Mouse (Mus musculus): ENCODE measurements around the gene Zc3h13. TPM values are rescaled to one million over a fixed set of nuclear protein-coding genes. Genes with fewer than 3 reads are reported as not detected.

Zc3h13 gene
- 7.7 and 8.7 TPM in 2 replicates for polyA plus RNA-seq (2012; rRNA removed)

GRCm38 (mm10) chr14:75284193-75284915 lies at the start of gene Zc3h13:
Zc3h13 (plus strand) TSS chr14:75284373.
- no peaks in the 10 kb centered on the region; the same call in 1 of the 2 replicates for H3K4me1 ChIP-seq (ENCODE audit: control insufficient read depth, insufficient read depth, low read length)
- peak within 1 kb of the TSS; percentile 74 for H3K4me3 ChIP-seq (replicated peaks; ENCODE audit: extremely low read depth, low read depth, low read length)
- TF ChIP-seq CTCF (IDR thresholded peaks at IDR 0.05; ENCODE audit: insufficient read depth, low read length) (no peak), POLR2A (IDR thresholded peaks at IDR 0.05; ENCODE audit: borderline replicate concordance, extremely low read depth, low read depth, low read length) (peak; percentile 94)
- peak; percentile 98 for DNase-seq
- under 1% methylated on average over 61 of the region's 61 CpGs for WGBS

DNA sequence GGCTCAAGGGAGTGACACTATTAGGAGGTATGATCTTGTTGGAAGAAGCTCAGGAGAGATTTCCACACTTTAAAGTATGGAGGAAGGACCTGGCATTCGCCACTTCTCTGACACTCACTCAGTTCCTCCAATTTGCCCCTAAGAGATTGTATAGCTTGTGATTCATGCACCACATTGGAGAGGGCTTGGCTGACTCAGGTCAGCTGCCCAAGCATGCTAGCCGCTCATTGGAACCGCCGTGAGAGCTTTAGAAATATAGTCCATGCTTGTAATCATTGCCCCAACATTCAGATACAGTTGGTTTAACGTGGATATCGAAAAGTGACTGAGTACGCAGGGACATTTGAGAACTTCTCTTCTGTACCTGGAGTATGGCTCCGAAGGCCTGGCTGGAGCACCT lies 48.6 kb upstream of the Zc3h13 start:
- no peaks in the 10 kb centered on the region for H3K4me1 ChIP-seq (ENCODE audit: control insufficient read depth, insufficient read depth, low read length)
- no peak for DNase-seq
- no peak overlapping the region for H3K4me3 ChIP-seq (replicated peaks; ENCODE audit: extremely low read depth, low read depth, low read length)
- TF ChIP-seq CTCF (IDR thresholded peaks at IDR 0.05; ENCODE audit: insufficient read depth, low read length), result no peak
- TF ChIP-seq POLR2A (IDR thresholded peaks at IDR 0.05; ENCODE audit: borderline replicate concordance, extremely low read depth, low read depth, low read length), result no peak
- 81% methylated on average over 8 of the region's 8 CpGs for WGBS

- no peak for TF ChIP-seq CTCF (IDR thresholded peaks at IDR 0.05; ENCODE audit: insufficient read depth, low read length)
- TF ChIP-seq POLR2A (IDR thresholded peaks at IDR 0.05; ENCODE audit: borderline replicate concordance, extremely low read depth, low read depth, low read length), result no peak
- DNase-seq, result no peak
- Histone ChIP-seq H3K4me1 (ENCODE audit: control insufficient read depth, insufficient read depth, low read length) (no peaks in the 10 kb centered on the region), H3K4me3 (replicated peaks; ENCODE audit: extremely low read depth, low read depth, low read length) (no peak overlapping the region)
- 66% methylated on average over 9 of the region's 9 CpGs for WGBS
Observed at GRCm38 (mm10) chr14:75235955-75236635, 48.1 kb upstream of the Zc3h13 start.

DNA sequence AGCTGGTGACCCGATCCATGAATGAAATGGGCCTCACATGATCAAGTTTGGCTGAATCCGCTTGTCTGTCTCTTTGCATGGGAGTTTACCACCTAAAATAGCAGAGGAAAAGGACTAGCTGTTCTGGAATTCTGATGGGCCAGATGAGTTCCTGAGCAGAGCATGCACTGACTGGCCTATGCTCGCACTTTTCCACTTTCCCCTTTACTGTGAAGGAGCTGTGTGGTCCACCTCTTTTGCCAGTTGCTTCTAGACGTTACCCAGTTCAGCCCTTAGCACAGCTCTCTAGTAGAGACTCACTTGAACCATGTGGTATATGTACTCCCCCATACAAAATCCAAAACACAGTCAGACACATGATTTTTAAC lies 47.6 kb upstream of the Zc3h13 start:
- no peak overlapping the region for H3K4me3 ChIP-seq (replicated peaks; ENCODE audit: extremely low read depth, low read depth, low read length)
- TF ChIP-seq CTCF (IDR thresholded peaks at IDR 0.05; ENCODE audit: insufficient read depth, low read length) (no peak), POLR2A (IDR thresholded peaks at IDR 0.05; ENCODE audit: borderline replicate concordance, extremely low read depth, low read depth, low read length) (no peak)
- 79% methylated on average over 4 of the region's 4 CpGs for WGBS
- H3K4me1 ChIP-seq (ENCODE audit: control insufficient read depth, insufficient read depth, low read length), result no peaks in the 10 kb centered on the region
- DNase-seq, result no peak

GRCm38 (mm10) chr14:75237096-75237495 lies 47.1 kb upstream of the Zc3h13 start:
- TF ChIP-seq CTCF (IDR thresholded peaks at IDR 0.05; ENCODE audit: insufficient read depth, low read length) (no peak), POLR2A (IDR thresholded peaks at IDR 0.05; ENCODE audit: borderline replicate concordance, extremely low read depth, low read depth, low read length) (no peak)
- 84% methylated on average over 8 of the region's 8 CpGs for WGBS
- DNase-seq, result no peak
- Histone ChIP-seq H3K4me3 (replicated peaks; ENCODE audit: extremely low read depth, low read depth, low read length) (no peak overlapping the region), H3K4me1 (ENCODE audit: control insufficient read depth, insufficient read depth, low read length) (no peaks in the 10 kb centered on the region)

GRCm38 (mm10) chr14:75238054-75238692 lies 46.0 kb upstream of the Zc3h13 start:
- Histone ChIP-seq H3K4me3 (replicated peaks; ENCODE audit: extremely low read depth, low read depth, low read length) (no peak overlapping the region), H3K4me1 (ENCODE audit: control insufficient read depth, insufficient read depth, low read length) (no peaks in the 10 kb centered on the region)
- DNase-seq, result no peak
- 69% methylated on average over 6 of the region's 6 CpGs for WGBS
- TF ChIP-seq POLR2A (IDR thresholded peaks at IDR 0.05; ENCODE audit: borderline replicate concordance, extremely low read depth, low read depth, low read length) (no peak), CTCF (IDR thresholded peaks at IDR 0.05; ENCODE audit: insufficient read depth, low read length) (no peak)

- H3K4me3 ChIP-seq (replicated peaks; ENCODE audit: extremely low read depth, low read depth, low read length), result no peak within 1 kb of the TSS
- no peaks in the 10 kb centered on the region for H3K4me1 ChIP-seq (ENCODE audit: control insufficient read depth, insufficient read depth, low read length)
- TF ChIP-seq POLR2A (IDR thresholded peaks at IDR 0.05; ENCODE audit: borderline replicate concordance, extremely low read depth, low read depth, low read length) (no peak), CTCF (IDR thresholded peaks at IDR 0.05; ENCODE audit: insufficient read depth, low read length) (no peak)
- DNase-seq, result no peak
- WGBS, result 78% methylated on average over 5 of the region's 5 CpGs
Observed at GRCm38 (mm10) chr14:75242087-75242486, 42.1 kb upstream of the Zc3h13 start, which contains the start of gene Cpb2. Cpb2 (plus strand) TSS chr14:75242287.

DNA sequence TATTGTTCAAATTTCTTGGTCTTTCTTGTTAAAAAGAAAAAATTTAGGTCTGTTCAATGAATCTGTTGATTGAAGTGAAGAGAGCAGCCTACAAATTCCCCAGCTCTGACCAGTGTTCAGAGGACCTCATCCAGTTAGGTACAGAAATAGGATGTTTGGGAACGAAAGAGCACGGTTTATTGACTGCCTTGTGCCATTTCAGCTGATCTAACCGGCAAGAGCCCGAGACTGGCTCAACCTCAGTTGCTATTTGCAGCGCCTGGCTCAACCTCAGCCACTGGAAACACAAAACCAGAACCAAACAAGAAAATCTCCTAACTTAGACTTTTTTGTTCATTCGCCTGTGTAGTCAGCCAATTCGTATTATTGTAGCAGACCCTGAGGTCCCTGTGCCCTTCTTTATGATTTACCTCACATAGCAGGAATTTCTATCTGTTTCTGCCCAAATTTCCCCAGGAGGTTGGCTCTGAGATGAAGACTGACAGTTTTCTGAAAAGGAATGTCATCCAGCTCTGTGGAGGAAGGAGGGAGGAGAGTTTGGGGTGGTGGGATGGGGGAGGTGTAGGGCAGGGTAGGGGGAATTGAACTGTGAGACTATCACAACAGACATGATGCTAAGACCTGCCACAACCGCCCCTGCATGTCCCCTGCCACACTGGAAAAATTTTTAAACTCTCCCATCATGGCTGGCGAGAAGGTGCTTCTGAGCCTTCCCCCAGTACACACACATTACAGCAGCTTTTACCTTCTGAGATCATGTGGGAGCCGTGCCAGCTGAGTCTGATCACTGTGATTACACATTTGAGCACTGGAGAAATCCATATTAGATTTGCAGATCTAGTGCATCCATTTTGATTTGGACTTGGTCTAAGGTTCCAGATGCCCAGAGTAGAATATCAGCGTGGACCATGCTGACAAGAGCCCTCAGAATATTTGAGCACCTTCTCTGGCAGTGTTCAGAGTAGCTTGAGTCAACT lies 37.9 kb upstream of the Zc3h13 start:
- no peak overlapping the region for H3K4me3 ChIP-seq (replicated peaks; ENCODE audit: extremely low read depth, low read depth, low read length)
- no peak for DNase-seq
- TF ChIP-seq CTCF (IDR thresholded peaks at IDR 0.05; ENCODE audit: insufficient read depth, low read length), result no peak
- no peak for TF ChIP-seq POLR2A (IDR thresholded peaks at IDR 0.05; ENCODE audit: borderline replicate concordance, extremely low read depth, low read depth, low read length)
- no peaks in the 10 kb centered on the region for H3K4me1 ChIP-seq (ENCODE audit: control insufficient read depth, insufficient read depth, low read length)
- 74% methylated on average over 11 of the region's 11 CpGs for WGBS

DNA sequence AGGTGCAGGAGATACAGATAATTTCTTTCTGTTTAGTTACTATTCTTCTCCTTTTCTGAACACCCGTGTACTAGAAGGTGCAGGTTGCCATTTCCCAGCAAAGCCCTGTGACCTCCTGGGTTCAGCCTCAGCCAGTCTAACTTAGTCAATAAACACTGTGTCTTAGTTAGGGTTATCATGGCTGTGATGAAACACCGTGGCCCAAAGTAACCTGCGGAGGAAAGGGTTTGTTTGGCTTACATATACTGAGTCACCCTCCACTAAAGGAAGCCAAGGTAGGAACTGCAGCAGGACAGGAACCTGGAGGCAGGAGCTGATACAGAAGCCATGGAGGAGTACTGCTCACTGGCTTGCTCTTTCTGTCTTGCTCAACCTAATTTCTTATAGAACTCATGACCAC lies 33.7 kb upstream of the Zc3h13 start:
- WGBS, result 58% methylated on average over 3 of the region's 3 CpGs

More for the DNA sequence above, 33.7 kb upstream of the Zc3h13 start:
- no peaks in the 10 kb centered on the region for H3K4me1 ChIP-seq (ENCODE audit: control insufficient read depth, insufficient read depth, low read length)
- TF ChIP-seq CTCF (IDR thresholded peaks at IDR 0.05; ENCODE audit: insufficient read depth, low read length) (no peak), POLR2A (IDR thresholded peaks at IDR 0.05; ENCODE audit: borderline replicate concordance, extremely low read depth, low read depth, low read length) (no peak)
- no peak overlapping the region for H3K4me3 ChIP-seq (replicated peaks; ENCODE audit: extremely low read depth, low read depth, low read length)
- no peak for DNase-seq
